Mouse (Mus musculus): ENCODE measurements around the gene Slc9a9. TPM values are rescaled to one million over a fixed set of nuclear protein-coding genes. Genes with fewer than 3 reads are reported as not detected.

Gene Slc9a9
- polyA plus RNA-seq, 1 experiment from 2014 or later: 6.7 TPM

DNA sequence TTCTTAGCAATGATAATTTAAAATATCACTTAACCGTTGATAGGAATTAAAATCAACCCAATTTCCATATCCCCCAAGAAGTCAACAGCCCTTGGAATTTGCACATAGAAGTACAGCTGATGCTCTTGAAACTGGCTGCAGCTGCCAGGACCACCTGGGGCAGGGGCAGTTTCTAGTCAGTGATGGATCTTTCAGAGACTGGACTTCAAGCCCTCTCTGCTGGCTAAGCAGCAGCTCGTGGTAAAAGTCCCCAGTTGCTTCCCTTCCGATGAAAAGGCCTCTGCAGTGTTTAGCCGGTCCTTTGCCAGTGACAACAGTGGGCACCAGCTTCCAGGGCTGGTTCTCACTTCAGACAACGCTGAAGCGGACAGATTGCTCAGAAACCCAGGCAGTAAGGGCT is 62.4 kb downstream of the Slc9a9 start:
- no peak overlapping the region for H3K4me3 ChIP-seq (replicated peaks; ENCODE audit: low read depth, low read length)
- 0 out of 2 replicates have a peak, but pooled peaks cover 4% of the 10 kb centered on the region for H3K4me1 ChIP-seq (ENCODE audit: control insufficient read depth, insufficient read depth, low read length)
- no peak overlapping the region for H3K27ac ChIP-seq (replicated peaks; ENCODE audit: low read depth, low read length)
- H3K27me3 ChIP-seq (ENCODE audit: control insufficient read depth, insufficient read depth, low read length): no peaks in the 10 kb centered on the region
- no peaks in the 10 kb centered on the region for H3K36me3 ChIP-seq (ENCODE audit: control insufficient read depth, insufficient read depth, low read length)
- no peak for ATAC-seq (ENCODE audit: low FRiP score, low TSS enrichment)
- 67% methylated on average over 6 of the region's 6 CpGs for WGBS
- no peak overlapping the region for H3K9ac ChIP-seq (replicated peaks; ENCODE audit: low read length)
- H3K4me2 ChIP-seq (ENCODE audit: low read length): no peak overlapping the region
- no peak for DNase-seq
- H3K9me3 ChIP-seq (ENCODE audit: control insufficient read depth, low read length): no peaks in the 10 kb centered on the region

DNA sequence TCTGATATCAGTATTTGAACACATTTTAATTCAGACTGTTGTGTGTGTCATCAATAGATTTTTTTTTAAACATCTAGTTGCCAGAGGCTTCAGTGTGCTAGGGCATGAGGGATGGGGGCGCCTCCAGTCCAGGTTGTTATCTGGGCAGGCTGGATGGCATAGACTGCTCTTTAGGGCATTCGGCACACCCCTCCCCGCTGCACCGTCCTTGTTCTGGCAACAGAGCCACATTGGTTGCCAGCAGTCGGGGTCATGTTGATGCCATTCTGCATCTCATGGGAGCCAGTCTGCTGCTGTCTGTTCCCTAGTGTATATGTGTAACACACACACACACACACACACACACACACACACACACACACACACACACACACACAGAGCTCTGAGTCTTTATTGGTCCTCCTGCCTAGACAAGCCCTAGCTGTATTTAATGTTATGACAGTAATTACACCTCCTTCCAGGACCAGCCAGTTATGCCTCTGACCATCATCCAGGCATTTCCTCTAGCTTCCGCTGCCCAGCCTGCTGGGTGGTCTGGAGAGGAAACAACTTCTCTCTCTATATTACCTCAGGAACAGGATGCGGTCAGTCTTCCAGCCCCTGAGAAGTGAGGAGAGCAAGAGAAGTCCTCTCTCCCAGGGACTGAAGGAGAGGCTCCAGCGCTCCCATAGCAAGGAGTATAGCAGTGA is 63.0 kb downstream of the Slc9a9 start:
- H3K36me3 ChIP-seq (ENCODE audit: control insufficient read depth, insufficient read depth, low read length): no peaks in the 10 kb centered on the region
- DNase-seq (no peak), ATAC-seq (ENCODE audit: low FRiP score, low TSS enrichment) (no peak)
- no peak overlapping the region for H3K4me2 ChIP-seq (ENCODE audit: low read length)
- WGBS: 81% methylated on average over 8 of the region's 8 CpGs
- no peaks in the 10 kb centered on the region for H3K27me3 ChIP-seq (ENCODE audit: control insufficient read depth, insufficient read depth, low read length)
- H3K4me3 ChIP-seq (replicated peaks; ENCODE audit: low read depth, low read length): no peak overlapping the region
- H3K4me1 ChIP-seq (ENCODE audit: control insufficient read depth, insufficient read depth, low read length): 0 out of 2 replicates have a peak, but pooled peaks cover 4% of the 10 kb centered on the region
- H3K9me3 ChIP-seq (ENCODE audit: control insufficient read depth, low read length): no peaks in the 10 kb centered on the region
- no peak overlapping the region for H3K9ac ChIP-seq (replicated peaks; ENCODE audit: low read length)
- no peak overlapping the region for H3K27ac ChIP-seq (replicated peaks; ENCODE audit: low read depth, low read length)

GRCm38 (mm10) chr9:94734320-94734719 is 64.6 kb downstream of the Slc9a9 start:
- Histone ChIP-seq H3K9me3 (ENCODE audit: control insufficient read depth, low read length) (no peaks in the 10 kb centered on the region), H3K27ac (replicated peaks; ENCODE audit: low read depth, low read length) (no peak overlapping the region), H3K4me3 (replicated peaks; ENCODE audit: low read depth, low read length) (no peak overlapping the region), H3K9ac (replicated peaks; ENCODE audit: low read length) (no peak overlapping the region), H3K4me1 (ENCODE audit: control insufficient read depth, insufficient read depth, low read length) (0 out of 2 replicates have a peak, but pooled peaks cover 4% of the 10 kb centered on the region), H3K27me3 (ENCODE audit: control insufficient read depth, insufficient read depth, low read length) (no peaks in the 10 kb centered on the region), H3K4me2 (ENCODE audit: low read length) (no peak overlapping the region), H3K36me3 (ENCODE audit: control insufficient read depth, insufficient read depth, low read length) (no peaks in the 10 kb centered on the region)
- ATAC-seq (ENCODE audit: low FRiP score, low TSS enrichment): no peak
- WGBS: 95% methylated on average over 1 of the region's 1 CpGs
- no peak for DNase-seq

GRCm38 (mm10) chr9:94737226-94737625 is 67.5 kb downstream of the Slc9a9 start:
- 63% methylated on average over 5 of the region's 5 CpGs for WGBS
- Histone ChIP-seq H3K36me3 (ENCODE audit: control insufficient read depth, insufficient read depth, low read length) (no peaks in the 10 kb centered on the region), H3K4me3 (replicated peaks; ENCODE audit: low read depth, low read length) (no peak overlapping the region), H3K27me3 (ENCODE audit: control insufficient read depth, insufficient read depth, low read length) (no peaks in the 10 kb centered on the region), H3K9me3 (ENCODE audit: control insufficient read depth, low read length) (no peaks in the 10 kb centered on the region), H3K27ac (replicated peaks; ENCODE audit: low read depth, low read length) (no peak overlapping the region), H3K9ac (replicated peaks; ENCODE audit: low read length) (no peak overlapping the region), H3K4me1 (ENCODE audit: control insufficient read depth, insufficient read depth, low read length) (0 out of 2 replicates have a peak, but pooled peaks cover 4% of the 10 kb centered on the region), H3K4me2 (ENCODE audit: low read length) (no peak overlapping the region)
- ATAC-seq (ENCODE audit: low FRiP score, low TSS enrichment) (no peak), DNase-seq (no peak)

DNA sequence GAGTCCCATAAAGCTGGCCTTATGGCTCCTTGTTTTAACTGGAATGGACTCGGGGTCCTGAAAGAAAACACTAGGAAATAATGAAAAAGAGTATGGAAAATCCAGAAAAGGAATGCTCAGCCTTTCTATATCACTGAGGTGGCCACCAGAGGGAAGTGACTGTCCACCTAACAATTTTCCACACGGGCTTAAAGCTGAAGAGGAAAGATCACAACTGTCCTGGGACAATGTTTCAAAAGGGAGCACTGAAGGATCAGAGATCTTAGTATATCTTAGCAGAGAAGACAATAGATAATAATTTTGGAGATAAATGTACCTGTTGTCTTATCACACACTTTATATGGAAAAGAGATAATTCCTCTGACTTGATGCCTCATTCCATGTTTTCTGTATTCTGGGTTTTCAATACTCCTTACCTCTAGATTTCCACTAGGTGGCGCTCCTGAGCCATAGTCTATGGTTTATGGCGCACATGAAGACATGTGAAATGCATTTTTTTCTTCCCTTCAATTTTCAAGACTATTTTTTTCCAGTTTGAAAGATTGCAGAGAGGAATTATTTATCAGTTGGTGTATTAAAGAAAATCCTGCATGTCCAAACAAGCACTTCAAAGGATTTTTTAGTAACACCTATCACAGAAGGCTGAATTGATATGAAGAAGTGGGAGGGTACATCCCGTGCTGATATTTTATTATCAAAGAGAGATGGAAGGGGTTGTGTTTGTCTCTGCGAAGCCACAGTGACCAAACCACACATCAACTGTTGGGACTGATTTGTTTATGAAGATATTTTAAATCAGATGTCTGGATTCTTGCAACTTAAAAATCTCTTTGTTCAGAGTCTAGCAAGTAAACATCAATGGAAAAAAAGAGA is 69.1 kb downstream of the Slc9a9 start:
- H3K36me3 ChIP-seq (ENCODE audit: control insufficient read depth, insufficient read depth, low read length): no peaks in the 10 kb centered on the region
- no peak overlapping the region for H3K27ac ChIP-seq (replicated peaks; ENCODE audit: low read depth, low read length)
- ATAC-seq (ENCODE audit: low FRiP score, low TSS enrichment) (peak; percentile 57; the same call in 1 of the 2 replicates), DNase-seq (peak; percentile 94)
- no peaks in the 10 kb centered on the region for H3K9me3 ChIP-seq (ENCODE audit: control insufficient read depth, low read length)
- 38% methylated on average over 6 of the region's 6 CpGs for WGBS
- H3K4me3 ChIP-seq (replicated peaks; ENCODE audit: low read depth, low read length): no peak overlapping the region
- H3K27me3 ChIP-seq (ENCODE audit: control insufficient read depth, insufficient read depth, low read length): no peaks in the 10 kb centered on the region
- 0 out of 2 replicates have a peak, but pooled peaks cover 4% of the 10 kb centered on the region for H3K4me1 ChIP-seq (ENCODE audit: control insufficient read depth, insufficient read depth, low read length)
- H3K4me2 ChIP-seq (ENCODE audit: low read length): no peak overlapping the region
- no peak overlapping the region for H3K9ac ChIP-seq (replicated peaks; ENCODE audit: low read length)

GRCm38 (mm10) chr9:94740841-94741240 is 71.1 kb downstream of the Slc9a9 start:
- ATAC-seq (ENCODE audit: low FRiP score, low TSS enrichment): no peak
- Histone ChIP-seq H3K4me2 (ENCODE audit: low read length) (no peak overlapping the region), H3K9ac (replicated peaks; ENCODE audit: low read length) (no peak overlapping the region), H3K27ac (replicated peaks; ENCODE audit: low read depth, low read length) (no peak overlapping the region), H3K4me3 (replicated peaks; ENCODE audit: low read depth, low read length) (no peak overlapping the region), H3K27me3 (ENCODE audit: control insufficient read depth, insufficient read depth, low read length) (no peaks in the 10 kb centered on the region), H3K4me1 (ENCODE audit: control insufficient read depth, insufficient read depth, low read length) (0 out of 2 replicates have a peak, but pooled peaks cover 4% of the 10 kb centered on the region), H3K9me3 (ENCODE audit: control insufficient read depth, low read length) (no peaks in the 10 kb centered on the region), H3K36me3 (ENCODE audit: control insufficient read depth, insufficient read depth, low read length) (no peaks in the 10 kb centered on the region)
- 79% methylated on average over 3 of the region's 3 CpGs for WGBS
- no peak for DNase-seq

GRCm38 (mm10) chr9:94743291-94743690 is 73.6 kb downstream of the Slc9a9 start:
- no peak for ATAC-seq (ENCODE audit: low FRiP score, low TSS enrichment)
- 88% methylated on average over 1 of the region's 1 CpGs for WGBS
- no peaks in the 10 kb centered on the region for H3K9me3 ChIP-seq (ENCODE audit: control insufficient read depth, low read length)

DNA sequence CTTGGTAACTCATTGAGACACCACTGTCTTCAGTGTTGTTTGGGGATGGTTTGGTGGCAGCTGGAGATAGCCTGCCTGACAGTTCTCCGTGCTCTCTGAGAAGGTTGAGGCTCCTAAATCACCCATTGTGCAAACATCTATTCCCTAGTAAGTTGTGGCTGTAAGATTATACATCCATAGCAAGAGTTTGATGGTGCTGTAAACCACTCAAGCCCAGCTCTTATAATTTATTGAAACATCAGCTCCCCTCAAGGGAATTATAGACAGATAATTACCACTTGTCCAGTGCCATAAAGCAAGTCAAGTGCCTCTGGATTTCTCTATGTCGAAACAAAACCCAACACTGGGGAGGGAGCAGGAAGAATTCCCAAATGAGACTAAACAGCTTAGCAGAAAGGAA is 78.8 kb downstream of the Slc9a9 start:
- Histone ChIP-seq H3K36me3 (ENCODE audit: control insufficient read depth, insufficient read depth, low read length) (no peaks in the 10 kb centered on the region), H3K9ac (replicated peaks; ENCODE audit: low read length) (no peak overlapping the region), H3K9me3 (ENCODE audit: control insufficient read depth, low read length) (no peaks in the 10 kb centered on the region), H3K27ac (replicated peaks; ENCODE audit: low read depth, low read length) (no peak overlapping the region), H3K4me3 (replicated peaks; ENCODE audit: low read depth, low read length) (no peak overlapping the region), H3K27me3 (ENCODE audit: control insufficient read depth, insufficient read depth, low read length) (no peaks in the 10 kb centered on the region), H3K4me2 (ENCODE audit: low read length) (no peak overlapping the region), H3K4me1 (ENCODE audit: control insufficient read depth, insufficient read depth, low read length) (no peaks in the 10 kb centered on the region)
- DNase-seq (no peak), ATAC-seq (ENCODE audit: low FRiP score, low TSS enrichment) (no peak)
- WGBS: 56% methylated on average over 2 of the region's 2 CpGs

More at GRCm38 (mm10) chr9:94743291-94743690, 73.6 kb downstream of the Slc9a9 start:
- Histone ChIP-seq H3K9ac (replicated peaks; ENCODE audit: low read length) (no peak overlapping the region), H3K36me3 (ENCODE audit: control insufficient read depth, insufficient read depth, low read length) (no peaks in the 10 kb centered on the region), H3K27me3 (ENCODE audit: control insufficient read depth, insufficient read depth, low read length) (no peaks in the 10 kb centered on the region), H3K4me1 (ENCODE audit: control insufficient read depth, insufficient read depth, low read length) (no peaks in the 10 kb centered on the region), H3K4me3 (replicated peaks; ENCODE audit: low read depth, low read length) (no peak overlapping the region), H3K27ac (replicated peaks; ENCODE audit: low read depth, low read length) (no peak overlapping the region), H3K4me2 (ENCODE audit: low read length) (no peak overlapping the region)
- no peak for DNase-seq

All from midbrain, embryonic 14.5 days (tissue).